Mouse (Mus musculus) heart, adult 2 months (tissue): Measurements from ENCODE around the gene Gsta4.
"Not testable (repeated sequence)": the region's sequence is repeated elsewhere in the genome, so short reads cannot be mapped to it uniquely, and the experiment has no call there.

Experiments
- CTCF ChIP-seq: fragments of 200-600 bp; IDR thresholded peaks from 2 replicates; pipeline ENCODE4 v1.8.1; 2022; ENCODE audit warnings: antibody characterized with exemption, mild to moderate bottlenecking, moderate library complexity
- EP300 ChIP-seq: fragments of 200-500 bp; IDR thresholded peaks from 2 replicates; pipeline ENCODE4 v1.6.1; 2011; ENCODE audit warnings: low read depth, low read length, control low read depth; ENCODE audit not compliant: insufficient read depth

DNA sequence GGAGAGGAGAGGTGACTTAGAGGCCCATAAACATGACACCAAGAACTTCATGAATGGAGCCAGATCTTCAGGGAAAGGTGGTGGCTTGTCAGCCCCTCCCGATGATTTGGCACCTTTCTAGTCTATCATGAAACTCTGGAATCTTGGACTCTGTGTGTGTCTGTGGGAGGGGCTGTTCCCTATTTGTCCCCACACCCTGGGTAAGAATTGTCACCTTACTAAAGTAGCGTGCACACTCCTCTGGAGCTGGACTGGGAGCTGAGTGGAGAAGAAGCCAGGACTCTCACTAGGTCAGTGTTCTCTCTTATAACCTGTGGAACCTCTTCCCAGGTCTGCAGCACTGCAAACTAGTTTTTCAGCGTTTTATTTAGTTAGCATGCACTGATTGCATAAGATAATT is 74.3 kb downstream of the Gsta4 start, which contains the start of gene Gm3776:
- not testable (repeated sequence) for TF ChIP-seq CTCF, EP300
